Mouse (Mus musculus): ENCODE data around the gene Marc1. TPM values are rescaled to one million over a fixed set of nuclear protein-coding genes. Genes with fewer than 3 reads are reported as not detected.

Marc1 gene
- polyA plus RNA-seq (2015; fragmentation: Nextera tagmentation; extraction: Ambion mirVana): not detected in 2 replicates

DNA sequence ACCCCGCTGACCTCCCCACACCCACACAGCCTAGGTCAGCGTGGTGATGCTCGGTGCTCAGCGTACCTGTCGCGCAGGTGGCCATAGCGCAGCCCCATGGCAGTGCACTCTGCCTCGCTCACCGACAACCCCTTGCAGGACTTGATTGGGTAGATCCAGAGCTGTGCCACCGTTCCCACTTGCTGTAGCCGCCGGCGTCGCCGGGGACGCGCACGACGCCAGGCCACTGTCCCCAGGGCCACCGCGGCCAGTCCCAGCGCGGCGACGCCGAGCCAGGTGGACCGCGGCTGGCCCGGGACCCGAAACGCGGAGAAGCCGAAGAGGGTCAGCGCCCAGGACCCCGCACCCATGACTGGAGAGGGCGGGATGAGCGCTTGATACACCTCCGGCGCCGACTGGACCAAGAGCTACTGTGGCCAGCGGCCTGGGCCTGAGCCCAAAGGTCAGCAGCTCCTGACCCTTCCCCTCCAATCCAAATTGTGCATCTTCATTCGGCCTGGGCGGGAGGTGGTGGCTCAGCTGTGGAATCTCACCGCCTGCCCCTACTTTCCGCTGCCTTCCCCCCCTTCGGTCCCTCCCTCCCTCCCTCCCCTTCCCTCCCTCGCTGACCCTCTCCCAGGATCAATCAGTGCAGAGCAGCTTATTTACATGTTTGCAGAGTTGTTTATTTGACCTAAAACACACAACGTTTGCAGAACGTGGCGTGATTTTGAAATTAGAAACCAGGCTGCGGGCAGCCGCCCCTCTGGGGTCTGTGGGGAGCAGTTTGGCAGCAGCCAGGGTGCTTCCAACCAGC, at the start of gene Marc1:
TSS of gene Marc1 (minus strand) at position 534 of the 796 bp plus-strand sequence.
- H3K9ac ChIP-seq (replicated peaks): peak within 1 kb of the TSS; percentile 53; the same call in 1 of the 2 replicates
- H3K4me3 ChIP-seq (replicated peaks): peak within 1 kb of the TSS; percentile 38
- peak; percentile 50; the same call in 1 of the 2 replicates for ATAC-seq
- H3K27me3 ChIP-seq: peaks cover 31% of the 10 kb centered on the region
- WGBS: 6% methylated on average over 52 of the region's 52 CpGs
- H3K4me2 ChIP-seq (replicated peaks): peak within 1 kb of the TSS; percentile 67
- H3K36me3 ChIP-seq: 0 out of 2 replicates have a peak, but pooled peaks cover 3% of the 10 kb centered on the region
- H3K9me3 ChIP-seq: no peaks in the 10 kb centered on the region
- H3K4me1 ChIP-seq (replicated peaks): peaks cover 7% of the 10 kb centered on the region
- H3K27ac ChIP-seq: no peak within 1 kb of the TSS

DNA sequence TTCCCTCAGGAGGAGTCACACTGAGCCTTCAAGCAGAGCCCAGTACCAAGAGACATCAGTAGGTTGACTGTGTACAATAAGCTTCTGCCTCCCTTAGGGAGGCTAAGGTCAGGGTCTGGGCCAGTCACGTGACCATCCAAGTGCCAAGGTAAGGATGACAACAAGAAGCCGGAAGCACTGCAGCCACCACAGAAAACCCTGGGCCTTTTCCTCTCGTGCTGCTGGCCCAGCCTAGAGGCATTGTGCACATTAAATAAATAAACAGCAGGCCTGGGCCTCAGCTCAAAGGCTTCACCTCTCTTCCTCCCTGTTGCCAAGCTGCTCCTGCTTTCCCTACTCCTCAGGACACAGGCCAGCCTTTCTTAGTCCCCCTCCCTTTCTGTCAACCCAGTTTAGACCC, 49.2 kb upstream of the Marc1 start:
- Histone ChIP-seq H3K27ac (no peak overlapping the region), H3K4me3 (replicated peaks) (no peak overlapping the region), H3K36me3 (no peaks in the 10 kb centered on the region), H3K4me1 (replicated peaks) (peaks cover 4% of the 10 kb centered on the region; the same call in 1 of the 2 replicates), H3K9me3 (no peaks in the 10 kb centered on the region), H3K27me3 (no peaks in the 10 kb centered on the region), H3K4me2 (replicated peaks) (no peak overlapping the region), H3K9ac (replicated peaks) (no peak overlapping the region)
- 73% methylated on average over 3 of the region's 3 CpGs for WGBS
- ATAC-seq: no peak

DNA sequence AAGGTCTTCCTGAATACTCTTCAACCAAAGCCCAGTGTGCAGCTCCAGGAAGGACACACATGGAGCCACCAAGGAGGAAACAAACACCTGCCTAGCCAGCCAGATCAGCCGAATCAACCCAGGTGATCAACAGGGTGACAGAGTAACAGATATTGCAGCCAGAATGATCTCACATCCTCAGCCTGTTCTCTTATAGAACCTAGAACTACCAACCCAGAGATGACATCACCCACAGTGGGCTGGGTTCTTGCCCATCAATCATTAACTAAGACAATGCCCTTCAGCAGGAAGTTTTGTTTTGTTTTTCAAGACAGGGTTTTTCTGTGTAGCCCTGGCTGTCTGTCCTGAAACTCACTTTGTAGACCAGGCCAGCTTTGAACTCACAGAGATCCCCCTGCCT, 47.1 kb upstream of the Marc1 start:
- no peaks in the 10 kb centered on the region for H3K9me3 ChIP-seq
- no peak overlapping the region for H3K4me3 ChIP-seq (replicated peaks)
- H3K4me2 ChIP-seq (replicated peaks): no peak overlapping the region
- no peak overlapping the region for H3K9ac ChIP-seq (replicated peaks)
- no peaks in the 10 kb centered on the region for H3K36me3 ChIP-seq
- WGBS: 82% methylated on average over 1 of the region's 1 CpGs
- no peak overlapping the region for H3K27ac ChIP-seq
- no peaks in the 10 kb centered on the region for H3K27me3 ChIP-seq
- no peak for ATAC-seq
- 0 out of 2 replicates have a peak, but pooled peaks cover 2% of the 10 kb centered on the region for H3K4me1 ChIP-seq (replicated peaks)

DNA sequence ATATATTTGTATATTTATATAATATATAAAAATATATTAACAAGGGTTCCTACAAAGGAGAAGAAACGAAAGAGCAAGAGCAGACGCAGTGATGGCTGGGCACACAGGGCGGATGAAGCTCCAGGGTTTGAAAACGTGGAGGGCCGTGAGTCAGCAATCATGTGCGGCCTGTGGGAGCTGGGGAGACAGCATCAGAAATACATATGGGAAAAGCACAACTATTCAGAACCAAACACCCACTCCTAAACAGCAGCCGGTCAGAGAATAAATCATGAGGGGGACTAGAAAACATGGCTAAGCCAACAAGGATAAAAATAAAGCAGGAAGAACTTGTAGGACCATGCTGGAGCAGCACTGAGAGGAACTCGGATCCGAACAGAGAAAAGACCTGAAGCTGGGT, 46.1 kb upstream of the Marc1 start:
- Histone ChIP-seq H3K9ac (replicated peaks) (no peak overlapping the region), H3K27me3 (no peaks in the 10 kb centered on the region), H3K9me3 (no peaks in the 10 kb centered on the region), H3K27ac (no peak overlapping the region), H3K4me2 (replicated peaks) (no peak overlapping the region), H3K4me3 (replicated peaks) (no peak overlapping the region), H3K4me1 (replicated peaks) (peaks cover 3% of the 10 kb centered on the region; the same call in 1 of the 2 replicates), H3K36me3 (no peaks in the 10 kb centered on the region)
- no peak for ATAC-seq
- WGBS: 88% methylated on average over 9 of the region's 9 CpGs

DNA sequence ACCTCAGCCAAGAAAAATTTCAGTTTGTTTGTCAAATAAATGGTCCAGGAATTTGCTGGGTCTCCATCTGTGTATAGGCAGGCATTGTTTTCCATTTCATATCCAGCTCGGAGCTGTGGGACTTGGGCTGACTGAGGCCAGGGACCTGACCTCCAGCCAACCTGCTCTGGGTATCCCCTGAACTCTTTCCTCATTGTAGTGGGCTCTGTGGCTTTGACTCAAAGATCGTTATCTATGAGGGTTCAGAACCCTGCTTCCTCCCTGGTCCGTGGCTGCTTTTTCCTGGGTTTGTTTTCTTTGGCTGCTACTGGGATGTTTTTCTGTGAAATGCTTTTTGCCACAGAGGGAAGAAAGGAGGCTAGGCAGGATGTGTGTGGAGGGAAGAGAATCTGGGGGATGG, 42.8 kb upstream of the Marc1 start:
- no peak for ATAC-seq

DNA sequence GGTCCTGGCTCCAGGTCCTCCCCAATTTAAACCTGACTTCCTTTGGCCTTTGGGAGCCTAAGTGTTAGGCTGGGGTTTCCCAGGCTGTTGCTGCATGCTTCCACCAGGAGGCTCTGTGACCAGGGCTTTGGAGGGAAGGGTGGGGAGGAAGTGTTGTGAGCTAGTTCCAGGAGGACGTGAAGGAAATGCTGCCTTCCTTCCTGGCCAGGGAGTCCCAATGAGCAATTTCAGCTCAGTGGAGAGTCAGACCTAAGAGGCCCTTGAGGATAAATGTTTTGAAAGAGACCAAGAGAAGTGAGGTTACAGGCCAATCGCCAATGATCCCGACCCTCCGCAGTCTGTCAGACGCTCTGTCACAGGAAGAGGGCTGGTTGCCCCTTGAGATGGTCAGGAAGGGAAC, 42.2 kb upstream of the Marc1 start:
- H3K36me3 ChIP-seq: no peaks in the 10 kb centered on the region
- H3K4me2 ChIP-seq (replicated peaks): peak overlapping the region; percentile 23
- no peak overlapping the region for H3K4me3 ChIP-seq (replicated peaks)
- H3K27me3 ChIP-seq: peaks cover 20% of the 10 kb centered on the region
- H3K27ac ChIP-seq: no peak overlapping the region
- 24% methylated on average over 5 of the region's 5 CpGs for WGBS
- no peaks in the 10 kb centered on the region for H3K9me3 ChIP-seq
- peak; percentile 15; the same call in 1 of the 2 replicates for ATAC-seq
- H3K9ac ChIP-seq (replicated peaks): no peak overlapping the region
- H3K4me1 ChIP-seq (replicated peaks): peaks cover 10% of the 10 kb centered on the region

More for the DNA sequence above, 42.8 kb upstream of the Marc1 start:
- H3K4me2 ChIP-seq (replicated peaks): no peak overlapping the region
- H3K36me3 ChIP-seq: no peaks in the 10 kb centered on the region
- no peak overlapping the region for H3K9ac ChIP-seq (replicated peaks)
- H3K27me3 ChIP-seq: peaks cover 14% of the 10 kb centered on the region
- H3K9me3 ChIP-seq: no peaks in the 10 kb centered on the region
- H3K4me1 ChIP-seq (replicated peaks): peaks cover 10% of the 10 kb centered on the region
- 68% methylated on average over 3 of the region's 3 CpGs for WGBS
- H3K4me3 ChIP-seq (replicated peaks): no peak overlapping the region
- H3K27ac ChIP-seq: no peak overlapping the region

DNA sequence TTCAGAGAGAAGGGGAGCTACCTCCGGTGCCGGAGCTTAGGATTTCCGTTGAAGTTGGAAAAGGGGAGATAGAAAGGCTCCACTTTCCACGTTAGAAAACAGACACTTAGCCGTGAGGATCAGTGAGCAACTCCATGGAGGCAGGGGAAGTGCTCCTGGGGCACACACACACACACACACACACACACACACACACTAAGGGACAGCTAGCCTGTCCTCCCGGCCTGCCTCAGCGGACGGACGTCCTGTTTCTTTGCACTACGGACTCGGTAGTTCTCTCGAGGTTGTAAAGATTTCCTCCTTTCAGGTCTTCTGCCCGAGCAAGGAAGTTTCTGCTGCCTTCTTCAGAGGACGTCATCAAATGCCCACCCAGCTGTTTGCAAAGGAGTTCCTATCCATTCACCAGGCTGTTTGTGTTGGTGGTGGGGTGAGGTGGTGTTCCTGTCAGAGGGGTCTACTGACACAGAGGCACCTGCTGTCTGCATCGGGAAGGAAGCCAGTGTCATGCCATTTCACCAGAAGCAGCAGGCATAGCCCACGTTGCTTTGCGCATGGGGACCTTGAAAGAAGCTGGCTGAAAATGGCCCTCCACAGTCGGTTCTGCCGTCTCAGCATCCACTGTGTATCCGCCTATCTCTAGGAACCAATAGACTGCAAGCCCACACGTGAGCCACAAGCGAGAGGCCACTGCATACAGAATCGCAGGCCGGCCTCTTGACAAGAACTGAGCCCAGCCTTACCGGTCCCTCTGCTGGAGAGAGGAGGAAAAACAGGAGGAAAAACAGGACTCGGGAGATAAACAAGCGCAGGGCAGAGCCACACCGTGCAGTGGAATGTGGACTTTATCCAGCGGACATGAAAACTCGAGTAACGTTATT, 40.9 kb upstream of the Marc1 start:
- Histone ChIP-seq H3K4me1 (replicated peaks) (peaks cover 10% of the 10 kb centered on the region), H3K4me2 (replicated peaks) (peak overlapping the region; percentile 43), H3K4me3 (replicated peaks) (peak overlapping the region; percentile 24), H3K9me3 (no peaks in the 10 kb centered on the region), H3K27me3 (peaks cover 32% of the 10 kb centered on the region), H3K27ac (peak overlapping the region; percentile 37; the same call in 1 of the 2 replicates), H3K9ac (replicated peaks) (no peak overlapping the region), H3K36me3 (no peaks in the 10 kb centered on the region)
- 21% methylated on average over 31 of the region's 31 CpGs for WGBS
- peak; percentile 96 for ATAC-seq

DNA sequence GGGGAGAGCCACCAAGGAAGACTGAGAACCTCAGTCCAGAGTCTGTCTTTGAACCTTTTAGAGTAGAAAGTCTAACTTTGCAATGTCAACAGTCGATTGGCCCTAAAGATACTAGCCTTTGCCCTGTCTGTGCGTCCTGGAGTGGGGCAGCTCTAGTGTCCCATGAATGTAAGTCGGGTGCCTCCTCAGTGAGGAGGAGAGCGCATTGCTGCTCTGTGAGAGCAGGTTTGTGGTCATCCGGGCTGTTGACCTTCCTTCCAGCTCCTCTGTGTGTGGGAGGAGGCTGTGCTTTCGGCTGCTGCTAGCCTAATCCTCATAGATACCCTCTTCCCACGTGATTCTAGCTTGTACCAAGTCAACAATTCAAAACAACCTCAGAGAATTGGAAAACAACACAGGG, 40.1 kb upstream of the Marc1 start:
- Histone ChIP-seq H3K4me2 (replicated peaks) (no peak overlapping the region), H3K27me3 (peaks cover 40% of the 10 kb centered on the region), H3K4me3 (replicated peaks) (no peak overlapping the region), H3K9me3 (no peaks in the 10 kb centered on the region), H3K27ac (no peak overlapping the region), H3K36me3 (no peaks in the 10 kb centered on the region), H3K4me1 (replicated peaks) (peaks cover 16% of the 10 kb centered on the region), H3K9ac (replicated peaks) (no peak overlapping the region)
- ATAC-seq: no peak
- WGBS: 45% methylated on average over 7 of the region's 7 CpGs

DNA sequence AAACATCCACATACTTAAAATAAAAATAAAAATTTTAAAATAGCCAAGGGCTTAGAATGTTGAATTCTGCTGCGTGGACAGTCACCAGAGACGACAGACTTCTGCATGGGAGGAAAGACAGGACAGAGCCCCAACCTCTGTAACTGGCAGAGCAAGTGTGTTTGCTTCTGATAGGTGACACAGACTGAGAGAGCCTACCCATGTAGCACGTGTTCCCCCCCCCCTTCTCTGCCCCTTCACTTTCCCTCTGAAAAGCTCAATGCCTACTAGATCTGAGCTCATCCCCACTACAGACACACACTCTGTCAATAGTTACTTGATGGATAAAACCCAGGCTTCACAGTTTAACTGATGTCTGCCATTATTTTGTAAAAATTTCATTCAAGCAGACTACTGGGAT, 35.9 kb upstream of the Marc1 start:
- no peaks in the 10 kb centered on the region for H3K36me3 ChIP-seq
- no peak overlapping the region for H3K27ac ChIP-seq
- peaks cover 31% of the 10 kb centered on the region for H3K4me1 ChIP-seq (replicated peaks)
- H3K4me2 ChIP-seq (replicated peaks): no peak overlapping the region
- 65% methylated on average over 3 of the region's 3 CpGs for WGBS
- H3K9ac ChIP-seq (replicated peaks): no peak overlapping the region
- no peak for ATAC-seq
- H3K9me3 ChIP-seq: no peaks in the 10 kb centered on the region
- no peak overlapping the region for H3K4me3 ChIP-seq (replicated peaks)
- peaks cover 52% of the 10 kb centered on the region for H3K27me3 ChIP-seq

DNA sequence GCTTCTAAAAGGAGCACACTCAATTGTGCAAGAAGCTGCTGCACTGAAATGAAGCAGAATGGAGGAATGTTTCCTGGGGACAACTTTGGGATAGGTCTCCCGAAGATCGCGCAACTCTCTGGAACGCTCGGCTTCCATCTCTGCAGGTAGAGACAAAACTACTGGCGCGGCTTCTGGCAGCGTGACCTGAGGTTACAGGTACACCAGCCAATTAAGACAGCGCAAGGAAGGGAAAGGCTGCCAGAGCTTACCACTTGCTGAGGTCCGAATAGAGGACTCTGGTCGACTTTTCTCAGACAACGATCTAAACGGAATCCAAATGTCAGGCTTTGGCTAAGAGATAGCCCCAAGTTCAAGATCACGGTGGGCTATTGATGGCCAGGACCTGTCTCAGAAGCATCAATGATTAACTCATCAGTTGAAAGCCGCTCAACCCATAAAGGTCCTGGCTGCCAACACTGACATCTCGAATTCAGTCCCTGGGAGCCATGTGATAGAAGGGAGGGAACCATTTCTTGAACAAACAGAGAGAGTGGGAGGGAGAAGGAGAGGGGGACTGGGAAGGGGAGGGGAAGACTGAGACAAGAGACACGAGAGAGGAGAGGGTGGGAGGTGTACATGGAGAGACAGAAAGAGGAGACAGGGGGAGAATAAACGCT, 35.1 kb upstream of the Marc1 start, which contains the start of gene Marc2:
TSS of gene Marc2 (minus strand) at position 360 of the 659 bp plus-strand sequence.
- ATAC-seq: peak; percentile 18; the same call in 1 of the 2 replicates
- peaks cover 46% of the 10 kb centered on the region for H3K27me3 ChIP-seq
- peak within 1 kb of the TSS; percentile 87 for H3K4me2 ChIP-seq (replicated peaks)
- H3K36me3 ChIP-seq: no peaks in the 10 kb centered on the region
- WGBS: 6% methylated on average over 18 of the region's 18 CpGs
- peak within 1 kb of the TSS; percentile 66 for H3K4me3 ChIP-seq (replicated peaks)
- H3K9ac ChIP-seq (replicated peaks): peak within 1 kb of the TSS; percentile 78
- H3K27ac ChIP-seq: 0 out of 2 replicates have a peak within 1 kb of the TSS, but pooled peaks have one; percentile 12
- H3K9me3 ChIP-seq: no peaks in the 10 kb centered on the region
- peaks cover 30% of the 10 kb centered on the region for H3K4me1 ChIP-seq (replicated peaks)

All from midbrain, embryonic 13.5 days (tissue).